Mouse (Mus musculus) heart, adult 8-10 months (tissue): Measurements from ENCODE around the gene Akap9. TPM values are rescaled to one million over a fixed set of nuclear protein-coding genes. Genes with fewer than 3 reads are reported as not detected.
"Not testable (repeated sequence)": the region's sequence is repeated elsewhere in the genome, so short reads cannot be mapped to it uniquely, and the experiment has no call there.

Source experiments
- DNase-seq: peaks from one replicate; pipeline ENCODE4 v3.0.0; 2022; ENCODE audit warnings: low spot score
- total RNA-seq, 4 experiments: library from RNA; stranded (reverse); gene quantifications; 2 replicates each; pipeline ENCODE4 v1.2.4; 2022

Gene Akap9
- total RNA-seq, 4 experiments from 2014 or later: 40.7 to 52.6 (median 49.2) TPM

GRCm38 (mm10) chr5:3969114-3969513, 41.3 kb downstream of the Akap9 start:
- no peak for DNase-seq

GRCm38 (mm10) chr5:3970936-3971335, 43.1 kb downstream of the Akap9 start:
- DNase-seq: no peak

GRCm38 (mm10) chr5:3973764-3974163, 45.9 kb downstream of the Akap9 start:
- no peak for DNase-seq

GRCm38 (mm10) chr5:3974896-3975295, 47.0 kb downstream of the Akap9 start:
- DNase-seq: no peak

- no peak for DNase-seq
Observed at GRCm38 (mm10) chr5:3976111-3976510, 48.3 kb downstream of the Akap9 start.

- DNase-seq: no peak
Observed at GRCm38 (mm10) chr5:3977904-3978303, 50.0 kb downstream of the Akap9 start.

GRCm38 (mm10) chr5:3989608-3990007, 61.8 kb downstream of the Akap9 start:
- DNase-seq: no peak

- DNase-seq: no peak
Observed at GRCm38 (mm10) chr5:3990499-3990898, 62.6 kb downstream of the Akap9 start.

- no peak for DNase-seq
Observed at GRCm38 (mm10) chr5:4004531-4005469, 76.9 kb downstream of the Akap9 start.

- DNase-seq: peak; percentile 11
Observed at GRCm38 (mm10) chr5:4006606-4007005, 78.8 kb downstream of the Akap9 start.

- DNase-seq: no peak
Observed at GRCm38 (mm10) chr5:4008266-4008665, 80.4 kb downstream of the Akap9 start.

- no peak for DNase-seq
Observed at GRCm38 (mm10) chr5:4009540-4009939, 81.7 kb downstream of the Akap9 start.

GRCm38 (mm10) chr5:4017646-4018045, 89.8 kb downstream of the Akap9 start:
- DNase-seq: not testable (repeated sequence)

- no peak for DNase-seq
Observed at GRCm38 (mm10) chr5:4019377-4019776, 91.5 kb downstream of the Akap9 start.

GRCm38 (mm10) chr5:4020018-4020417, 92.2 kb downstream of the Akap9 start:
- DNase-seq: no peak

- no peak for DNase-seq
Observed at GRCm38 (mm10) chr5:4023186-4023585, 95.3 kb downstream of the Akap9 start.

- DNase-seq: peak; percentile 47
Observed at GRCm38 (mm10) chr5:4023742-4024681, 96.2 kb downstream of the Akap9 start.

- no peak for DNase-seq
Observed at GRCm38 (mm10) chr5:4024727-4025126, 96.9 kb downstream of the Akap9 start.

GRCm38 (mm10) chr5:4026336-4026735, 98.5 kb downstream of the Akap9 start:
- DNase-seq: peak; percentile 11

GRCm38 (mm10) chr5:4028486-4029173, 100.8 kb downstream of the Akap9 start:
- no peak for DNase-seq

GRCm38 (mm10) chr5:4031846-4032245, 104.0 kb downstream of the Akap9 start:
- no peak for DNase-seq

- no peak for DNase-seq
Observed at GRCm38 (mm10) chr5:4036686-4037085, 108.8 kb downstream of the Akap9 start.
